Mouse (Mus musculus) lung, adult 2 months (tissue): ENCODE measurements at regions not wholly inside any gene's neighbourhood (a gene's known extent, or its start where the extent isn't known, plus 50 kb on each side); places are given as distances from the start of the nearest gene placed in this dataset.

Experiments
- DNase-seq: peaks from one replicate; pipeline ENCODE4 v3.0.0; 2022
- H3K4me1 ChIP-seq: fragments of 200-500 bp; 2 replicates; pipeline ENCODE4 v1.6.1; 2011; ENCODE audit warnings: low read length; ENCODE audit not compliant: control insufficient read depth, insufficient read depth
- H3K4me3 ChIP-seq: fragments of 200-500 bp; replicated peaks from 2 replicates; pipeline ENCODE3; 2011; ENCODE audit warnings: low read depth, mild to moderate bottlenecking, control low read depth, low read length; ENCODE audit errors: extremely low read depth
- CTCF ChIP-seq: fragments of 200-500 bp; IDR thresholded peaks from 2 replicates; pipeline ENCODE4 v1.5.1; 2011; ENCODE audit warnings: mild to moderate bottlenecking, low read length, control low read depth; ENCODE audit not compliant: insufficient read depth
- POLR2A ChIP-seq: fragments of 200-500 bp; IDR thresholded peaks from 2 replicates; pipeline ENCODE4 v1.6.1; 2011; ENCODE audit warnings: low read depth, mild to moderate bottlenecking, control low read depth, low read length, borderline replicate concordance; ENCODE audit errors: extremely low read depth
- WGBS: fragments of 180-500 bp; shearing (Covaris S2); methylation state at CpG from one replicate; pipeline ENCODE4 v1.1.7; 2018; 5-methylcytosine and 5-hydroxymethylcytosine counted together

GRCm38 (mm10) chr10:37625972-37626757 lies 487.4 kb upstream of the Marcks start:
- TF ChIP-seq POLR2A (no peak), CTCF (no peak)
- Histone ChIP-seq H3K4me3 (no peak overlapping the region), H3K4me1 (no peaks in the 10 kb centered on the region)
- DNase-seq: no peak
- 44% methylated on average over 1 of the region's 1 CpGs for WGBS

- no peak for DNase-seq
- no peak overlapping the region for H3K4me3 ChIP-seq
- TF ChIP-seq CTCF: no peak
- TF ChIP-seq POLR2A: no peak
- H3K4me1 ChIP-seq: no peaks in the 10 kb centered on the region
Observed at GRCm38 (mm10) chr10:37623041-37623440, 484.3 kb upstream of the Marcks start.

GRCm38 (mm10) chr10:37618606-37619005 lies 479.9 kb upstream of the Marcks start:
- no peak overlapping the region for H3K4me3 ChIP-seq
- DNase-seq: no peak
- H3K4me1 ChIP-seq: no peaks in the 10 kb centered on the region
- WGBS: 74% methylated on average over 1 of the region's 1 CpGs
- TF ChIP-seq POLR2A (no peak), CTCF (no peak)

GRCm38 (mm10) chr10:37617708-37618300 lies 479.1 kb upstream of the Marcks start:
- H3K4me1 ChIP-seq: no peaks in the 10 kb centered on the region
- TF ChIP-seq POLR2A: no peak
- peak; percentile 45 for DNase-seq
- WGBS: 78% methylated on average over 7 of the region's 7 CpGs
- H3K4me3 ChIP-seq: no peak overlapping the region

- DNase-seq: no peak
- Histone ChIP-seq H3K4me3 (no peak overlapping the region), H3K4me1 (no peaks in the 10 kb centered on the region)
- no peak for TF ChIP-seq CTCF
- TF ChIP-seq POLR2A: no peak
- 71% methylated on average over 4 of the region's 4 CpGs for WGBS
Observed at GRCm38 (mm10) chr10:37615926-37616691, 477.4 kb upstream of the Marcks start.

GRCm38 (mm10) chr10:37613936-37614335 lies 475.2 kb upstream of the Marcks start:
- DNase-seq: no peak
- Histone ChIP-seq H3K4me1 (no peaks in the 10 kb centered on the region), H3K4me3 (no peak overlapping the region)
- TF ChIP-seq POLR2A: no peak
- TF ChIP-seq CTCF: no peak
- 63% methylated on average over 1 of the region's 1 CpGs for WGBS

- WGBS: 61% methylated on average over 1 of the region's 1 CpGs
- no peak for TF ChIP-seq CTCF
- TF ChIP-seq POLR2A: no peak
- no peak overlapping the region for H3K4me3 ChIP-seq
- no peak for DNase-seq
- no peaks in the 10 kb centered on the region for H3K4me1 ChIP-seq
Observed at GRCm38 (mm10) chr10:37603529-37603928, 464.8 kb upstream of the Marcks start.

GRCm38 (mm10) chr10:37602936-37603335 lies 464.2 kb upstream of the Marcks start:
- no peaks in the 10 kb centered on the region for H3K4me1 ChIP-seq
- 50% methylated on average over 2 of the region's 2 CpGs for WGBS
- no peak for DNase-seq
- H3K4me3 ChIP-seq: no peak overlapping the region
- TF ChIP-seq POLR2A (no peak), CTCF (no peak)

- Histone ChIP-seq H3K4me3 (no peak overlapping the region), H3K4me1 (no peaks in the 10 kb centered on the region)
- no peak for DNase-seq
- TF ChIP-seq POLR2A (no peak), CTCF (no peak)
- WGBS: 73% methylated on average over 2 of the region's 2 CpGs
Observed at GRCm38 (mm10) chr10:37589889-37590288, 451.2 kb upstream of the Marcks start.
